Mouse (Mus musculus) spleen, postnatal 4 days (tissue): ENCODE measurements at regions not wholly inside any gene's neighbourhood (a gene's known extent, or its start where the extent isn't known, plus 50 kb on each side); places are given as distances from the start of the nearest gene placed in this dataset.
"Not testable (repeated sequence)": the region's sequence is repeated elsewhere in the genome, so short reads cannot be mapped to it uniquely, and the experiment has no call there.

Experiments
- DNase-seq, 2 experiments: peaks; one replicate each; pipeline ENCODE4 v3.0.0; 2022; ENCODE audit warnings: low spot score in 2 of 2

- DNase-seq = peak in 1 of 2 experiments; percentile 25
These were observed 74.1 kb upstream of the Diaph3 start for GRCm38 (mm10) chr14:87215099-87215498.

GRCm38 (mm10) chr14:87217042-87217441 is 76.0 kb upstream of the Diaph3 start:
- no peak for DNase-seq

GRCm38 (mm10) chr14:87219975-87220374 is 78.9 kb upstream of the Diaph3 start:
- DNase-seq = no peak

- DNase-seq = no peak
These were observed 83.8 kb upstream of the Diaph3 start for GRCm38 (mm10) chr14:87224870-87225269.

- no peak for DNase-seq
These were observed 108.2 kb upstream of the Diaph3 start for GRCm38 (mm10) chr14:87249258-87249657.

- DNase-seq = no peak
These were observed 114.6 kb upstream of the Diaph3 start for GRCm38 (mm10) chr14:87255484-87256208.

- DNase-seq = no peak
These were observed 120.7 kb upstream of the Diaph3 start for GRCm38 (mm10) chr14:87261726-87262125.

- no peak for DNase-seq
These were observed 123.8 kb upstream of the Diaph3 start for GRCm38 (mm10) chr14:87264826-87265225.

GRCm38 (mm10) chr14:87266309-87266708 is 125.3 kb upstream of the Diaph3 start:
- no peak for DNase-seq

GRCm38 (mm10) chr14:87289266-87289665 is 127.2 kb upstream of the Tdrd3 start:
- not testable (repeated sequence) for DNase-seq

GRCm38 (mm10) chr14:87289708-87290243 is 126.7 kb upstream of the Tdrd3 start:
- DNase-seq = no peak

- DNase-seq = no peak
These were observed 121.2 kb upstream of the Tdrd3 start for GRCm38 (mm10) chr14:87295206-87295605.

- no peak for DNase-seq
These were observed 119.3 kb upstream of the Tdrd3 start for GRCm38 (mm10) chr14:87297160-87297559.

GRCm38 (mm10) chr14:87300838-87301237 is 115.6 kb upstream of the Tdrd3 start:
- DNase-seq = no peak

GRCm38 (mm10) chr14:87301564-87301963 is 114.9 kb upstream of the Tdrd3 start:
- no peak for DNase-seq

GRCm38 (mm10) chr14:87305481-87305880 is 111.0 kb upstream of the Tdrd3 start:
- no peak for DNase-seq

GRCm38 (mm10) chr14:87306011-87306410 is 110.4 kb upstream of the Tdrd3 start:
- DNase-seq = no peak

GRCm38 (mm10) chr14:87308016-87308415 is 108.4 kb upstream of the Tdrd3 start:
- no peak for DNase-seq

GRCm38 (mm10) chr14:87312318-87312717 is 104.1 kb upstream of the Tdrd3 start:
- no peak for DNase-seq

- peak; percentile 24 to 68 for DNase-seq
These were observed 101.3 kb upstream of the Tdrd3 start for GRCm38 (mm10) chr14:87314999-87315732.

GRCm38 (mm10) chr14:87327841-87328240 is 88.6 kb upstream of the Tdrd3 start:
- DNase-seq = no peak

- DNase-seq = no peak
These were observed 78.4 kb upstream of the Tdrd3 start for GRCm38 (mm10) chr14:87337950-87338526.

GRCm38 (mm10) chr14:87344540-87344939 is 71.9 kb upstream of the Tdrd3 start:
- DNase-seq = no peak
